Mouse (Mus musculus) MEL (cell line): ENCODE data around the gene Kcnip1. TPM values are rescaled to one million over a fixed set of nuclear protein-coding genes. Genes with fewer than 3 reads are reported as not detected.

Experiments
- DNase-seq: peaks from one replicate; pipeline ENCODE4 v3.0.0; 2011; ENCODE audit warnings: low read depth, low spot score
- H3K27ac ChIP-seq: 2 replicates; pipeline ENCODE4 v1.5.1; 2012; ENCODE audit warnings: low read depth, mild to moderate bottlenecking, control low read depth, low read length, moderate library complexity; ENCODE audit not compliant: control insufficient read depth
- H3K27me3 ChIP-seq, 2 experiments: fragments of 150-350 bp in 1 of 2; sonication (generic) in 1 of 2; 2 replicates each; pipeline ENCODE4 v1.6.1; 2012; ENCODE audit warnings: low read length in 2 of 2, mild to moderate bottlenecking in 2 of 2, improper control_type of control experiment in 1 of 2, moderate library complexity in 1 of 2; ENCODE audit not compliant: insufficient read depth in 2 of 2, control insufficient read depth in 1 of 2
- H3K36me3 ChIP-seq, 2 experiments: 2 replicates each; pipeline ENCODE4 v1.6.1; 2012 to 2014; ENCODE audit warnings: low read length in 2 of 2, improper control_type of control experiment in 1 of 2, inconsistent platforms in 1 of 2, mild to moderate bottlenecking in 1 of 2; ENCODE audit not compliant: insufficient read depth in 2 of 2, control insufficient read depth in 1 of 2
- H3K4me1 ChIP-seq, 2 experiments: fragments of 150-350 bp in 1 of 2; sonication (generic) in 1 of 2; 2 replicates each; pipeline ENCODE4 v1.6.1; 2012; ENCODE audit warnings: low read length in 2 of 2, improper control_type of control experiment in 1 of 2, mild to moderate bottlenecking in 1 of 2; ENCODE audit not compliant: insufficient read depth in 2 of 2, control insufficient read depth in 1 of 2
- H3K4me3 ChIP-seq, 2 experiments: fragments of 150-350 bp in 1 of 2; sonication (generic) in 1 of 2; 2 replicates each; pipeline ENCODE4 v1.5.1; 2012; ENCODE audit warnings: low read depth in 2 of 2, low read length in 2 of 2, mild to moderate bottlenecking in 2 of 2, moderate library complexity in 2 of 2, control low read depth in 1 of 2, improper control_type of control experiment in 1 of 2; ENCODE audit not compliant: control insufficient read depth in 1 of 2, insufficient read depth in 1 of 2
- H3K79me2 ChIP-seq: 2 replicates; pipeline ENCODE4 v1.6.1; 2012; ENCODE audit warnings: mild to moderate bottlenecking, low read length, moderate library complexity; ENCODE audit not compliant: control insufficient read depth, poor library complexity, insufficient read depth
- H3K9ac ChIP-seq: 2 replicates; pipeline ENCODE4 v1.6.1; 2012; ENCODE audit warnings: low read depth, mild to moderate bottlenecking, control low read depth, low read length, moderate library complexity; ENCODE audit not compliant: control insufficient read depth, poor library complexity, severe bottlenecking
- H3K9me3 ChIP-seq: fragments of 150-350 bp; sonication (generic); replicated peaks from 2 replicates; pipeline ENCODE4 v1.6.1; 2012; ENCODE audit warnings: mild to moderate bottlenecking, low read length, improper control_type of control experiment, moderate library complexity; ENCODE audit not compliant: insufficient read depth
- ELF1 ChIP-seq: IDR thresholded peaks from 2 replicates; pipeline ENCODE4 v1.6.1; 2014; ENCODE audit warnings: low read depth, mild to moderate bottlenecking, inconsistent platforms, low read length, improper control_type of control experiment, moderate library complexity
- EP300 ChIP-seq, 2 experiments: IDR thresholded peaks; 2 replicates each; pipeline ENCODE4 v1.6.1; 2011; ENCODE audit warnings: improper control_type of control experiment in 2 of 2, low read length in 2 of 2, low read depth in 1 of 2, mild to moderate bottlenecking in 1 of 2
- ETS1 ChIP-seq: IDR thresholded peaks from 2 replicates; pipeline ENCODE4 v1.6.1; 2012; ENCODE audit warnings: low read depth, mild to moderate bottlenecking, inconsistent platforms, low read length, improper control_type of control experiment, moderate library complexity
- GABPA ChIP-seq: IDR thresholded peaks from 2 replicates; pipeline ENCODE4 v1.6.1; 2012; ENCODE audit warnings: low read depth, mild to moderate bottlenecking, inconsistent platforms, low read length, improper control_type of control experiment, moderate library complexity
- GATA1 ChIP-seq: IDR thresholded peaks from 2 replicates; pipeline ENCODE4 v1.6.1; 2011; ENCODE audit warnings: low read depth, low read length, improper control_type of control experiment
- HCFC1 ChIP-seq: IDR thresholded peaks from 2 replicates; pipeline ENCODE4 v1.6.1; 2012; ENCODE audit warnings: low read depth, mild to moderate bottlenecking, inconsistent platforms, low read length, improper control_type of control experiment, moderate library complexity
- KAT2A ChIP-seq: conservative IDR thresholded peaks from 2 replicates; pipeline ENCODE4 v1.6.1; 2012; ENCODE audit warnings: low read depth, low read length, improper control_type of control experiment, inconsistent platforms
- MAFK ChIP-seq: IDR thresholded peaks from 2 replicates; pipeline ENCODE4 v1.6.1; 2011; ENCODE audit warnings: low read depth, mild to moderate bottlenecking, low read length, improper control_type of control experiment, borderline replicate concordance
- MEF2A ChIP-seq: IDR thresholded peaks from 2 replicates; pipeline ENCODE4 v1.6.1; 2014; ENCODE audit warnings: low read depth, mild to moderate bottlenecking, inconsistent platforms, low read length, improper control_type of control experiment; ENCODE audit not compliant: poor library complexity, insufficient replicate concordance, severe bottlenecking; ENCODE audit errors: extremely low read depth
- MXI1 ChIP-seq: IDR thresholded peaks from 2 replicates; pipeline ENCODE4 v1.6.1; 2011; ENCODE audit warnings: mild to moderate bottlenecking, low read depth, low read length, improper control_type of control experiment
- POLR2A ChIP-seq, 2 experiments: IDR thresholded peaks; 2 replicates each; pipeline ENCODE4 v1.6.1; 2011 to 2012; ENCODE audit warnings: low read length in 2 of 2, mild to moderate bottlenecking in 2 of 2, control low read depth in 1 of 2, improper control_type of control experiment in 1 of 2, low read depth in 1 of 2, moderate library complexity in 1 of 2; ENCODE audit not compliant: control insufficient read depth in 1 of 2, insufficient read depth in 1 of 2, poor library complexity in 1 of 2
- SIN3A ChIP-seq: IDR thresholded peaks from 2 replicates; pipeline ENCODE4 v1.6.1; 2012; ENCODE audit warnings: low read length, improper control_type of control experiment, inconsistent platforms
- SMC3 ChIP-seq: IDR thresholded peaks from 2 replicates; pipeline ENCODE4 v1.6.1; 2011; ENCODE audit warnings: low read depth, low read length, improper control_type of control experiment
- TBP ChIP-seq: IDR thresholded peaks from 2 replicates; pipeline ENCODE4 v1.8.0; 2011; ENCODE audit warnings: low read depth, low read length, improper control_type of control experiment
- TCF12 ChIP-seq: IDR thresholded peaks from 2 replicates; pipeline ENCODE4 v1.6.1; 2014; ENCODE audit warnings: low read depth, mild to moderate bottlenecking, inconsistent platforms, low read length, improper control_type of control experiment, moderate library complexity
- USF2 ChIP-seq, 2 experiments: IDR thresholded peaks; 2 replicates each; pipeline ENCODE4 v1.6.1; 2011 to 2012; ENCODE audit warnings: improper control_type of control experiment in 2 of 2, low read length in 2 of 2, borderline replicate concordance in 1 of 2, inconsistent platforms in 1 of 2, low read depth in 1 of 2, mild to moderate bottlenecking in 1 of 2; ENCODE audit not compliant: insufficient read depth in 1 of 2
- polyA plus RNA-seq, 2 experiments: library from polyadenylated mRNA; stranded (reverse) in 1 of 2; unstranded in 1 of 2; fragments of >175 nt in 1 of 2; fragments of >200 nt in 1 of 2; gene quantifications; 2 replicates each; pipeline versions ENCODE4 v1.2.1 to v1.2.4; 2012; ENCODE audit warnings: low replicate concordance in 2 of 2, low read depth in 1 of 2; ENCODE audit not compliant: insufficient read length in 2 of 2, insufficient read depth in 1 of 2, missing spikeins in 1 of 2
- total RNA-seq: library from RNA; depleted of rRNA; stranded (reverse); fragments of 300-350 nt; gene quantifications from 2 replicates; pipeline ENCODE4 v1.2.3, GENCODE M21; 2012

Kcnip1 gene
- total and polyA plus RNA-seq, 3 experiments, result 0.04 to 0.06 TPM; not detected in 1

GRCm38 (mm10) chr11:33926551-33926950, 66.4 kb downstream of the Kcnip1 start (continued):
- TF ChIP-seq SMC3 (no peak), TBP (no peak), MEF2A (no peak), GABPA (no peak), ELF1 (no peak), KAT2A (no peak), MAFK (no peak)

- TF ChIP-seq EP300 (IDR thresholded peaks at IDR 0.05; ENCODE audit: low read depth in 1 of 2, low read length in 2 of 2) (peak in 1 of 2 experiments; percentile 51; a peak in 1 of 4 replicates), ETS1 (peak; percentile 76; the same call in 1 of the 2 replicates), HCFC1 (no peak), SIN3A (0 out of 2 replicates have a peak, but pooled peaks have one; percentile 10), KAT2A (0 out of 2 replicates have a peak, but pooled peaks have one; percentile 16)
- TF ChIP-seq, all 39 proteins: peak for 4
- Histone ChIP-seq H3K79me2 (no peaks in the 10 kb centered on the region), H3K9ac (peak overlapping the region; percentile 31; the same call in 1 of the 2 replicates), H3K4me3 (no peak overlapping the region), H3K9me3 (no peaks in the 10 kb centered on the region), H3K27me3 (no peaks in the 10 kb centered on the region), H3K27ac (peak overlapping the region; percentile 38; the same call in 1 of the 2 replicates), H3K36me3 (peaks cover 0 to 21% of the 10 kb centered on the region in 2 experiments; a peak in 2 of 4 replicates), H3K4me1 (peaks cover 20 to 26% of the 10 kb centered on the region in 2 experiments)
- DNase-seq, result peak; percentile 52
Observed at GRCm38 (mm10) chr11:33925778-33926177, 67.2 kb downstream of the Kcnip1 start.

GRCm38 (mm10) chr11:33923031-33923430, 69.9 kb downstream of the Kcnip1 start:
- Histone ChIP-seq H3K27me3 (no peaks in the 10 kb centered on the region), H3K4me1 (peaks cover 25 to 26% of the 10 kb centered on the region in 2 experiments), H3K27ac (no peak overlapping the region), H3K79me2 (no peaks in the 10 kb centered on the region), H3K9ac (no peak overlapping the region), H3K9me3 (no peaks in the 10 kb centered on the region), H3K36me3 (peaks cover 0 to 21% of the 10 kb centered on the region in 2 experiments; a peak in 2 of 4 replicates), H3K4me3 (no peak overlapping the region)
- no peak for TF ChIP-seq MXI1
- TF ChIP-seq TCF12, result no peak
- TF ChIP-seq USF2 (IDR thresholded peaks at IDR 0.05; ENCODE audit: borderline replicate concordance in 1 of 2, insufficient read depth in 1 of 2, low read depth in 1 of 2, low read length in 2 of 2), result no peak
- TF ChIP-seq EP300 (IDR thresholded peaks at IDR 0.05; ENCODE audit: low read depth in 1 of 2, low read length in 2 of 2), result no peak
- no peak for TF ChIP-seq MEF2A
- no peak for TF ChIP-seq ELF1
- no peak for TF ChIP-seq POLR2A (IDR thresholded peaks at IDR 0.05; ENCODE audit: control insufficient read depth in 1 of 2, insufficient read depth in 1 of 2, low read depth in 1 of 2, low read length in 2 of 2, poor library complexity in 1 of 2)
- no peak for TF ChIP-seq GATA1
- no peak for TF ChIP-seq KAT2A
- DNase-seq, result no peak
